Mouse (Mus musculus): ENCODE measurements around the gene Gja3. TPM values are rescaled to one million over a fixed set of nuclear protein-coding genes. Genes with fewer than 3 reads are reported as not detected.

The Gja3 gene
- total and polyA plus RNA-seq, 3 experiments, result not detected

- Histone ChIP-seq H3K4me2 (ENCODE audit: insufficient read depth, low read depth, poor library complexity, severe bottlenecking) (no peak overlapping the region), H3K79me2 (replicated peaks; ENCODE audit: control insufficient read depth, extremely low read depth, insufficient read depth, poor library complexity, severe bottlenecking) (no peaks in the 10 kb centered on the region), H3K27me3 (replicated peaks) (no peaks in the 10 kb centered on the region), H3K4me3 (replicated peaks in 1 of 3; ENCODE audit: low read depth in 2 of 3, low read length in 2 of 3, poor library complexity in 1 of 3) (no peak overlapping the region), H3K36me3 (replicated peaks in 1 of 2; ENCODE audit: control insufficient read depth in 1 of 2, insufficient read depth in 1 of 2, low read length in 1 of 2) (no peaks in the 10 kb centered on the region), H3K27ac (ENCODE audit: insufficient read depth, low read depth) (no peak overlapping the region), H3K9ac (ENCODE audit: insufficient read depth, low read depth) (no peak overlapping the region), H3K4me1 (ENCODE audit: control insufficient read depth in 1 of 2, insufficient read depth in 2 of 2) (no peaks in the 10 kb centered on the region), H3K9me3 (replicated peaks; ENCODE audit: low read length) (peaks cover 4% of the 10 kb centered on the region)
- in situ Hi-C loops (cut with MboI; ENCODE audit: low pct_ligation_motif_present, low pct_unique_long_range_greater_than_20kb, low sequenced_read_pairs) (no loop called here), dilution Hi-C loops (cut with MboI; ENCODE audit: extremely low pct_ligation_motif_present, extremely low pct_unique_long_range_greater_than_20kb, low sequenced_read_pairs) (no loop called here)
- no peak for DNase-seq (ENCODE audit: extremely low read depth)
- no peak for TF ChIP-seq E2F4 (IDR thresholded peaks at IDR 0.05; ENCODE audit: insufficient replicate concordance, low read depth, low read length)
- no peak for TF ChIP-seq TCF12 (IDR thresholded peaks at IDR 0.05; ENCODE audit: low read depth, low read length)
Measured at GRCm38 (mm10) chr14:57105721-57106120, 47.8 kb upstream of the Gja3 start.

GRCm38 (mm10) chr14:57105111-57105510 lies 47.2 kb upstream of the Gja3 start:
- no peak overlapping the region for H3K4me3 ChIP-seq (replicated peaks in 1 of 3; ENCODE audit: low read depth in 2 of 3, low read length in 2 of 3, poor library complexity in 1 of 3)
- no peak overlapping the region for H3K4me2 ChIP-seq (ENCODE audit: insufficient read depth, low read depth, poor library complexity, severe bottlenecking)
- DNase-seq (ENCODE audit: extremely low read depth), result no peak
- no peak overlapping the region for H3K27ac ChIP-seq (ENCODE audit: insufficient read depth, low read depth)
- H3K36me3 ChIP-seq (replicated peaks in 1 of 2; ENCODE audit: control insufficient read depth in 1 of 2, insufficient read depth in 1 of 2, low read length in 1 of 2), result no peaks in the 10 kb centered on the region
- H3K9me3 ChIP-seq (replicated peaks; ENCODE audit: low read length), result peaks cover 4% of the 10 kb centered on the region
- no peaks in the 10 kb centered on the region for H3K4me1 ChIP-seq (ENCODE audit: control insufficient read depth in 1 of 2, insufficient read depth in 2 of 2)
- no peak overlapping the region for H3K9ac ChIP-seq (ENCODE audit: insufficient read depth, low read depth)
- TF ChIP-seq MAFK (IDR thresholded peaks at IDR 0.05; ENCODE audit: insufficient replicate concordance, low read length) (no peak), SMC3 (IDR thresholded peaks at IDR 0.05; ENCODE audit: low read depth, low read length) (no peak), KAT2A (IDR thresholded peaks at IDR 0.05; ENCODE audit: insufficient replicate concordance, low read length) (no peak), RCOR1 (conservative IDR thresholded peaks at IDR 0.05; ENCODE audit: low read depth, low read length) (no peak), BHLHE40 (IDR thresholded peaks at IDR 0.05; ENCODE audit: low read depth, low read length) (no peak), UBTF (IDR thresholded peaks at IDR 0.05; ENCODE audit: low read depth, low read length) (no peak), ZMIZ1 (IDR thresholded peaks at IDR 0.05; ENCODE audit: low read depth, low read length) (no peak), GABPA (IDR thresholded peaks at IDR 0.05; ENCODE audit: insufficient replicate concordance, low read depth, low read length) (no peak), MAZ (IDR thresholded peaks at IDR 0.05; ENCODE audit: low read depth, low read length) (no peak)
- in situ Hi-C loops (cut with MboI; ENCODE audit: low pct_ligation_motif_present, low pct_unique_long_range_greater_than_20kb, low sequenced_read_pairs) (no loop called here), dilution Hi-C loops (cut with MboI; ENCODE audit: extremely low pct_ligation_motif_present, extremely low pct_unique_long_range_greater_than_20kb, low sequenced_read_pairs) (no loop called here)
- no peaks in the 10 kb centered on the region for H3K79me2 ChIP-seq (replicated peaks; ENCODE audit: control insufficient read depth, extremely low read depth, insufficient read depth, poor library complexity, severe bottlenecking)
- no peaks in the 10 kb centered on the region for H3K27me3 ChIP-seq (replicated peaks)

GRCm38 (mm10) chr14:57104106-57105023 lies 46.5 kb upstream of the Gja3 start, which contains the start of gene Gjb2:
TSS of gene Gjb2 (minus strand) at chr14:57104702.
- Histone ChIP-seq H3K27me3 (replicated peaks) (no peaks in the 10 kb centered on the region), H3K27ac (ENCODE audit: insufficient read depth, low read depth) (no peak within 1 kb of the TSS), H3K9me3 (replicated peaks; ENCODE audit: low read length) (peaks cover 4% of the 10 kb centered on the region), H3K36me3 (replicated peaks in 1 of 2; ENCODE audit: control insufficient read depth in 1 of 2, insufficient read depth in 1 of 2, low read length in 1 of 2) (no peaks in the 10 kb centered on the region), H3K4me3 (replicated peaks in 1 of 3; ENCODE audit: low read depth in 2 of 3, low read length in 2 of 3, poor library complexity in 1 of 3) (no peak within 1 kb of the TSS), H3K4me1 (ENCODE audit: control insufficient read depth in 1 of 2, insufficient read depth in 2 of 2) (no peaks in the 10 kb centered on the region), H3K9ac (ENCODE audit: insufficient read depth, low read depth) (no peak within 1 kb of the TSS), H3K79me2 (replicated peaks; ENCODE audit: control insufficient read depth, extremely low read depth, insufficient read depth, poor library complexity, severe bottlenecking) (no peaks in the 10 kb centered on the region), H3K4me2 (ENCODE audit: insufficient read depth, low read depth, poor library complexity, severe bottlenecking) (no peak within 1 kb of the TSS)
- dilution Hi-C loops (cut with MboI; ENCODE audit: extremely low pct_ligation_motif_present, extremely low pct_unique_long_range_greater_than_20kb, low sequenced_read_pairs), result no loop called here
- in situ Hi-C loops (cut with MboI; ENCODE audit: low pct_ligation_motif_present, low pct_unique_long_range_greater_than_20kb, low sequenced_read_pairs), result no loop called here
- no peak for DNase-seq (ENCODE audit: extremely low read depth)
- TF ChIP-seq POLR2AphosphoS2 (IDR thresholded peaks at IDR 0.05; ENCODE audit: low read depth, low read length), result no peak
- no peak for TF ChIP-seq MYC (IDR thresholded peaks at IDR 0.05; ENCODE audit: low read depth, low read length)
- TF ChIP-seq USF1 (IDR thresholded peaks at IDR 0.05; ENCODE audit: low read depth, low read length), result no peak
- TF ChIP-seq ZMIZ1 (IDR thresholded peaks at IDR 0.05; ENCODE audit: low read depth, low read length), result no peak
- TF ChIP-seq ELF1 (IDR thresholded peaks at IDR 0.05; ENCODE audit: low read depth, low read length), result no peak
- TF ChIP-seq MEF2A (IDR thresholded peaks at IDR 0.05; ENCODE audit: borderline replicate concordance, low read depth, low read length), result no peak
- no peak for TF ChIP-seq NRF1 (IDR thresholded peaks at IDR 0.05; ENCODE audit: low read depth, low read length)
- TF ChIP-seq TCF12 (IDR thresholded peaks at IDR 0.05; ENCODE audit: low read depth, low read length), result no peak
- TF ChIP-seq EP300 (IDR thresholded peaks at IDR 0.05; ENCODE audit: low read length), result no peak
- no peak for TF ChIP-seq POLR2A (IDR thresholded peaks at IDR 0.05; ENCODE audit: low read depth, low read length)
- no peak for TF ChIP-seq USF2 (conservative IDR thresholded peaks at IDR 0.05; ENCODE audit: low read depth, low read length)
